Mouse (Mus musculus) forebrain, embryonic 11.5 days (tissue): ENCODE data around the gene Atf3. TPM values are rescaled to one million over a fixed set of nuclear protein-coding genes. Genes with fewer than 3 reads are reported as not detected.

Source experiments
- ATAC-seq: fragments of 200-750 bp; cut with Nextera tagmentation; replicated peaks from 2 replicates; pipeline ENCODE4 v1.8.0; 2017; ENCODE audit warnings: moderate TSS enrichment; ENCODE audit not compliant: low FRiP score
- DNase-seq: peaks from one replicate; pipeline ENCODE4 v3.0.0-alpha.2; 2017; ENCODE audit warnings: low spot score
- H3K27ac ChIP-seq: fragments of 300-500 bp; sonication (generic); 2 replicates; pipeline ENCODE4 v1.5.1; 2014; ENCODE audit warnings: low read depth, low read length
- H3K27me3 ChIP-seq: fragments of 300-500 bp; sonication (generic); 2 replicates; pipeline ENCODE4 v1.6.1; 2014; ENCODE audit warnings: mild to moderate bottlenecking, low read length, mixed read lengths; ENCODE audit not compliant: control insufficient read depth, insufficient read depth
- H3K36me3 ChIP-seq: fragments of 300-500 bp; sonication (generic); 2 replicates; pipeline ENCODE4 v1.6.1; 2014; ENCODE audit warnings: mild to moderate bottlenecking, low read length, moderate library complexity, mixed read lengths; ENCODE audit not compliant: control insufficient read depth, insufficient read depth
- H3K4me1 ChIP-seq: fragments of 300-500 bp; sonication (generic); replicated peaks from 2 replicates; pipeline ENCODE4 v1.6.1; 2014; ENCODE audit warnings: low read length, mixed read lengths; ENCODE audit not compliant: control insufficient read depth, insufficient read depth
- H3K4me2 ChIP-seq: fragments of 300-500 bp; sonication (generic); 2 replicates; pipeline ENCODE4 v1.6.1; 2014; ENCODE audit warnings: low read depth, mild to moderate bottlenecking, low read length, moderate library complexity, mixed read lengths; ENCODE audit not compliant: severe bottlenecking
- H3K4me3 ChIP-seq: fragments of 300-500 bp; sonication (generic); 2 replicates; pipeline ENCODE4 v1.5.1; 2014; ENCODE audit warnings: low read depth, low read length
- H3K9ac ChIP-seq: fragments of 300-500 bp; sonication (generic); 2 replicates; pipeline ENCODE4 v1.6.1; 2014; ENCODE audit warnings: low read length
- H3K9me3 ChIP-seq: fragments of 300-500 bp; sonication (generic); 2 replicates; pipeline ENCODE4 v1.6.1; 2016; ENCODE audit warnings: low read length, mixed read lengths; ENCODE audit not compliant: control insufficient read depth
- WGBS: fragments of 180-500 bp; shearing (Covaris S2); extraction: QIAGEN DNeasy Blood & Tissue Kit; methylation state at CpG from one replicate; pipeline ENCODE4 v1.1.7; 2014; 5-methylcytosine and 5-hydroxymethylcytosine counted together
- polyA plus RNA-seq: library from polyadenylated mRNA; unstranded; fragments of >200 nt; fragmentation: Nextera tagmentation; extraction: Ambion mirVana; gene quantifications from 2 replicates; pipeline ENCODE4 v1.2.1, GENCODE M21; 2014

Gene Atf3
- polyA plus RNA-seq, 1 experiment from 2014 or later: 2.4 TPM

- Histone ChIP-seq H3K9ac (no peak overlapping the region), H3K4me3 (no peak overlapping the region), H3K9me3 (no peaks in the 10 kb centered on the region), H3K36me3 (no peaks in the 10 kb centered on the region), H3K4me2 (no peak overlapping the region), H3K4me1 (no peaks in the 10 kb centered on the region), H3K27me3 (no peaks in the 10 kb centered on the region), H3K27ac (no peak overlapping the region)
- ATAC-seq (no peak), DNase-seq (no peak)
- 69% methylated on average over 11 of the region's 11 CpGs for WGBS
Observed at GRCm38 (mm10) chr1:191256566-191257350, 38.9 kb upstream of the Atf3 start.

GRCm38 (mm10) chr1:191256134-191256533, 38.3 kb upstream of the Atf3 start:
- H3K4me3 ChIP-seq: no peak overlapping the region
- no peak overlapping the region for H3K27ac ChIP-seq
- no peak overlapping the region for H3K9ac ChIP-seq
- H3K4me1 ChIP-seq: no peaks in the 10 kb centered on the region
- H3K4me2 ChIP-seq: no peak overlapping the region
- no peak for ATAC-seq
- no peaks in the 10 kb centered on the region for H3K36me3 ChIP-seq
- no peak for DNase-seq
- H3K27me3 ChIP-seq: no peaks in the 10 kb centered on the region
- 89% methylated on average over 5 of the region's 5 CpGs for WGBS
- no peaks in the 10 kb centered on the region for H3K9me3 ChIP-seq

- ATAC-seq: no peak
- Histone ChIP-seq H3K36me3 (no peaks in the 10 kb centered on the region), H3K4me1 (no peaks in the 10 kb centered on the region), H3K27ac (no peak overlapping the region), H3K4me3 (no peak overlapping the region), H3K27me3 (no peaks in the 10 kb centered on the region), H3K9ac (no peak overlapping the region), H3K9me3 (no peaks in the 10 kb centered on the region), H3K4me2 (no peak overlapping the region)
- DNase-seq: no peak
- 81% methylated on average over 5 of the region's 5 CpGs for WGBS
Observed at GRCm38 (mm10) chr1:191254448-191254847, 36.6 kb upstream of the Atf3 start.

DNA sequence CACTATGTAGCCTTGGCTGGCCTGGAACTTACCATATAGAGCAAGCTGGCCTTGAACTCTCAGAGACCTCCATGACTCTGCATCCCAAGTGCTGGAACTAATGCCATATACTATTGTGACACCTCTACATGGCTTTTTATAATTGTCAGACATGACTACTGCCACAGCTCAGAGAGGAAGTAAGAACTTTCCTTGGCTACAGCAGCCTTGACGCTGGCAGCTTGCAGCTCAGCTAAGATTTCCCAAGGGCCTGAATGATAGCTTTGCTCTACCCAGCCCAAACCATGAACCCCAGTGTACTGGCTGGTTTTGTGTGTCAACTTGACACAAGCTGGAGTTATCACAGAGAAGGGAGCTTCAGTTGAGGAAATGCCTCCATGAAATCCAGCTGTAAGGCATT, 35.8 kb upstream of the Atf3 start:
- 93% methylated on average over 1 of the region's 1 CpGs for WGBS

GRCm38 (mm10) chr1:191249975-191250374, 32.1 kb upstream of the Atf3 start:
- no peaks in the 10 kb centered on the region for H3K4me1 ChIP-seq
- no peaks in the 10 kb centered on the region for H3K36me3 ChIP-seq
- H3K27me3 ChIP-seq: no peaks in the 10 kb centered on the region
- no peaks in the 10 kb centered on the region for H3K9me3 ChIP-seq
- H3K4me3 ChIP-seq: no peak overlapping the region
- no peak overlapping the region for H3K27ac ChIP-seq
- WGBS: 93% methylated on average over 3 of the region's 3 CpGs
- no peak overlapping the region for H3K9ac ChIP-seq
- DNase-seq (no peak), ATAC-seq (no peak)
- no peak overlapping the region for H3K4me2 ChIP-seq

More for the DNA sequence above, 35.8 kb upstream of the Atf3 start:
- no peaks in the 10 kb centered on the region for H3K36me3 ChIP-seq
- H3K4me3 ChIP-seq: no peak overlapping the region
- H3K4me1 ChIP-seq: no peaks in the 10 kb centered on the region
- no peaks in the 10 kb centered on the region for H3K9me3 ChIP-seq
- ATAC-seq: no peak
- no peak overlapping the region for H3K9ac ChIP-seq
- H3K27me3 ChIP-seq: no peaks in the 10 kb centered on the region
- no peak overlapping the region for H3K27ac ChIP-seq
- no peak overlapping the region for H3K4me2 ChIP-seq
- DNase-seq: no peak

- no peak overlapping the region for H3K9ac ChIP-seq
- H3K4me1 ChIP-seq: no peaks in the 10 kb centered on the region
- DNase-seq (no peak), ATAC-seq (no peak)
- H3K27ac ChIP-seq: no peak overlapping the region
- H3K27me3 ChIP-seq: no peaks in the 10 kb centered on the region
- H3K36me3 ChIP-seq: no peaks in the 10 kb centered on the region
- no peak overlapping the region for H3K4me3 ChIP-seq
- H3K9me3 ChIP-seq: no peaks in the 10 kb centered on the region
- H3K4me2 ChIP-seq: no peak overlapping the region
- 70% methylated on average over 1 of the region's 1 CpGs for WGBS
Observed at GRCm38 (mm10) chr1:191248423-191248822, 30.6 kb upstream of the Atf3 start.

- no peaks in the 10 kb centered on the region for H3K27me3 ChIP-seq
- no peak overlapping the region for H3K27ac ChIP-seq
- ATAC-seq: no peak
- no peaks in the 10 kb centered on the region for H3K4me1 ChIP-seq
- no peak overlapping the region for H3K9ac ChIP-seq
- no peak overlapping the region for H3K4me3 ChIP-seq
- no peak overlapping the region for H3K4me2 ChIP-seq
- WGBS: 95% methylated on average over 1 of the region's 1 CpGs
- H3K36me3 ChIP-seq: no peaks in the 10 kb centered on the region
- DNase-seq: no peak
- no peaks in the 10 kb centered on the region for H3K9me3 ChIP-seq
Observed at GRCm38 (mm10) chr1:191247561-191247960, 29.7 kb upstream of the Atf3 start.

DNA sequence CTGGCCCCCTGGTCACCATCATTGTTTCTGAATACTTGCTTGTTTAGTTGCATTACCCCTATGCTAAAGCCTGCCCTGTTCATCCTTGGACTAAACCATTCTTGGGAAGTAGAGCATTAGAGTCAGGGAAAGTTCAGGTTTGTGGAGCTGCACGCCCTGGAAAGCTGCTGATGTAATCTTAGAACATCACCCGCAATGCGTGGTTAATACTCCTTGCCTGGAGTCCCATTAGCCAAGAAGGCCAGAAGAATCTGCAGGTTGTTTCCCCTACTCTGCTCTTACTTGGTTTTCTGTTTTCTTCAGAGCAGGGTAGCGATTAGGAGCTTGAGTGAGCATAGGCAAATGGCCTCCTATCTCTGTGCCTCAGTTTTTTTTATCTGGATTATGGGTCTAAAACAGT, 26.0 kb upstream of the Atf3 start:
- Histone ChIP-seq H3K27ac (no peak overlapping the region), H3K4me2 (no peak overlapping the region), H3K27me3 (no peaks in the 10 kb centered on the region), H3K36me3 (no peaks in the 10 kb centered on the region), H3K4me1 (no peaks in the 10 kb centered on the region), H3K9me3 (no peaks in the 10 kb centered on the region), H3K4me3 (no peak overlapping the region), H3K9ac (no peak overlapping the region)
- ATAC-seq (no peak), DNase-seq (no peak)
- WGBS: 86% methylated on average over 4 of the region's 4 CpGs

- H3K9ac ChIP-seq: no peak overlapping the region
- no peak overlapping the region for H3K27ac ChIP-seq
- ATAC-seq (peak; percentile 58), DNase-seq (no peak)
- H3K4me3 ChIP-seq: no peak overlapping the region
- 68% methylated on average over 12 of the region's 12 CpGs for WGBS
- no peaks in the 10 kb centered on the region for H3K9me3 ChIP-seq
- H3K4me2 ChIP-seq: no peak overlapping the region
- H3K36me3 ChIP-seq: no peaks in the 10 kb centered on the region
- H3K27me3 ChIP-seq: no peaks in the 10 kb centered on the region
- H3K4me1 ChIP-seq: no peaks in the 10 kb centered on the region
Observed at GRCm38 (mm10) chr1:191242065-191242698, 24.3 kb upstream of the Atf3 start.
